In the genomic region with DNA sequence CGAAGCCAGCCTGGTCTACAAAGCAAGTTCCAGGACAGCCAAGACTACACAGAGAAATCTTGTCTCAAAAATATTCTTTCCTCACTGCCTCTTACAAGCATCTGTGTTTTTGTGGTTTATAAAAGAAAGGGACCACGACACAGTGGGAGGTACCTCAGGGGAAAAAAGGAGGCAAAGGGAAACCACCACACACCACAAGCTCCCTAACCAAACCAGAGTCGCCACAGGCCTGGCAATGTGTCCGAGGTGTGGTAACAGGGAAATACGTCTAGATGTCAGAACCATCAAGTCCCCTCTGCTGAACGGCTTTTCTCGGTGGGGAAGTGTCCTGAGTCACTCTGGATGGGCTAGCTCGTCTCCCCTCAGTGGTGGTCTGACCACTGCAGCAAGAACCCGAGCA, we compare ENCODE assay signal across 16 mouse cellular contexts.
"Had no signal": no experiment of that assay in that cellular context is flagged by ENCODE, and none has a peak within 500 bp of the region (broad histone marks: within the 10 kb centered on the region; RNA-seq: fewer than 3 reads in every experiment).

No protein-coding gene starts in this region.

- H3K9ac ChIP-seq: liver, embryonic 13.5 days; lung, embryonic 14.5 days; midbrain, embryonic 13.5 days; stomach, embryonic 15.5 days had no signal

- H3K4me1 ChIP-seq: liver, embryonic 13.5 days; megakaryocyte, embryonic 14.5 days; stomach, embryonic 15.5 days had no signal

- ATAC-seq: lung, postnatal 0 days; midbrain, embryonic 13.5 days had no signal

- H3K4me3 ChIP-seq: layer of hippocampus, adult 2 months; liver, embryonic 13.5 days; megakaryocyte, embryonic 14.5 days; midbrain, embryonic 10.5 days; midbrain, embryonic 13.5 days; stomach, embryonic 15.5 days had no signal

- DNase-seq: kidney, adult 2 months; kidney, postnatal 25 days; layer of hippocampus, adult 9-11 months; liver, embryonic 13.5 days; lung, embryonic 14.5 days; right cerebral cortex, postnatal 25 days; spleen, adult 18-20 months; thymus, postnatal 25 days had no signal

- H3K9me3 ChIP-seq: liver, embryonic 13.5 days; megakaryocyte, embryonic 14.5 days; midbrain, embryonic 10.5 days; midbrain, embryonic 13.5 days; stomach, embryonic 15.5 days had no signal

- H3K36me3 ChIP-seq: liver, embryonic 13.5 days; stomach, embryonic 15.5 days had no signal

- H3K27me3 ChIP-seq: liver, embryonic 13.5 days; midbrain, embryonic 13.5 days; stomach, embryonic 15.5 days had no signal

- H3K27ac ChIP-seq: kidney, postnatal 0 days; layer of hippocampus, adult 2 months; liver, embryonic 13.5 days; macrophage; midbrain, embryonic 10.5 days; midbrain, embryonic 13.5 days; stomach, embryonic 15.5 days had no signal

- H3K4me2 ChIP-seq: liver, embryonic 13.5 days; lung, embryonic 14.5 days; midbrain, embryonic 13.5 days; stomach, embryonic 15.5 days had no signal
